Mouse (Mus musculus): ENCODE data around the gene Vps52. TPM values are rescaled to one million over a fixed set of nuclear protein-coding genes. Genes with fewer than 3 reads are reported as not detected.
A peak's percentile ranks its signal among the peaks of the same experiment; 100 is the strongest.
"Not testable (repeated sequence)": the region's sequence is repeated elsewhere in the genome, so short reads cannot be mapped to it uniquely, and the experiment has no call there.

The Vps52 gene
- total RNA-seq, 1 experiment from 2014 or later: 18.1 TPM

DNA sequence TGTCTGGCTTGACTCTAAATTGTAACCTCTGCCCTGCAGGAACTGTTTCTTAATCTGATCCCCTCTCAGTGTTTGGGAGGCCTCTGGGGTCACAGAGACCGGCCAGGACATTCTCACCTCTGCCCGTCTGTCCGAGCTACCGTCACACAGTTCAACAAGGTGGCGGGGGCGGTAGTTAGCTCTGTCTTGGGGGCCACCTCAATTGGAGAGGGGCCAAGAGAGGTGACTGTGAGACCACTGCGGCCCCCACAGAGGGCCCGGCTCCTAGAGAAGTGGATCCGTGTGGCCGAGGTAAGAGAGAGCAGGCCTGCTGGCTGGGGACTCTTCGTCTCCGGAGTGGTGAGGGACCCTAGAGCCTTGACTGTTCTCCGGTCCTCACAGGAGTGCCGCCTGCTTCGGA lies 22.6 kb upstream of the Vps52 start:
- ATAC-seq (replicated peaks in 1 of 2; ENCODE audit: insufficient read depth in 1 of 2, low FRiP score in 2 of 2, low TSS enrichment in 1 of 2, low read depth in 1 of 2, poor library complexity in 2 of 2, severe bottlenecking in 2 of 2): no peak

DNA sequence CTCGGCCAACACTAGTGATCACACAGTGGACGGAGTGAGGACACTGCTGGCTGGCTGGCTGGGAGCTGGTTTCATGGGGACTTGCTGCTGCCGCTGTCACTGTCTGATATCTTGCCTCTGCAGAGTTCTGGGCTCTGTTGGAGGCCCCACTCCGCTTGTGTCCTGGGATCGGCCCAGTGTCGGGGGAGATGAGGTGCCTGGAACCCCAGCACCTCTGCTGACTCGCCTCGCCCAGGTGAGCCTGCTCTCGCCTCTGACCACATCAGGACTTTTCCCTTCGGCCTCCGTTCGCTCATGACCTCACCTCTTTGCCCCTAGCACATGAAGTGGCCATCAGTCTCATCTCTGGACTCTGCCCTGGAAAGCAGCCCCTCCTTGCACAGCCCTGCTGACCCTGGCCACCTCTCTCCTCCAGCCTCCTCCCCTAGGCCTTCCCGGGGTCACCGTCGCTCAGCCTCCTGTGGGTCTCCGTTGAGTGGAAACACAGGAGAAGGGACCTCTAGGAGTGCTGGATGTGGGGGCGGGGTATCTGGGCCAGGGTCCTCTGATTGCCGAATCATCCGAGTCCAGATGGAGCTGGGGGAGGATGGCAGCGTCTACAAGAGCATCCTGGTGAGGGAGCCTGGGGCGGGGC lies 20.1 kb upstream of the Vps52 start:
- ATAC-seq (replicated peaks in 1 of 2; ENCODE audit: insufficient read depth in 1 of 2, low FRiP score in 2 of 2, low TSS enrichment in 1 of 2, low read depth in 1 of 2, poor library complexity in 2 of 2, severe bottlenecking in 2 of 2): no peak

DNA sequence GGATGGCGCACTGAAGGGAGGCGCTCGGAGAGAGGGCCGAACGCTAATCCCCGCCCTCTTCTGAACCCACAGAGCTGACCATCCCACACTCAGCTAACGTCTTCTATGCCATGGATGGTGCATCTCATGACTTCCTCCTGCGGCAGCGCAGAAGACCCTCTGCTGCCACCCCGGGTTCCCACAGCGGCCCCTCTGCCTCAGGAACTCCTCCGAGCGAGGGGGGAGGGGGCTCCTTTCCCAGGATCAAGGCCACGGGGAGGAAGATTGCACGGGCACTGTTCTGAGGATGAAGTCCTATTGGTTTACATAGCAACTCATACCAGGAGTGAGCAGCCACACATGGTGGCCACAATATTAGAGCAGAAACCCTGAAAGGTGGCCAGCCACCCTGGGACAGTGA lies 18.6 kb upstream of the Vps52 start:
- no peak for ATAC-seq (replicated peaks in 1 of 2; ENCODE audit: insufficient read depth in 1 of 2, low FRiP score in 2 of 2, low TSS enrichment in 1 of 2, low read depth in 1 of 2, poor library complexity in 2 of 2, severe bottlenecking in 2 of 2)

- ATAC-seq (replicated peaks in 1 of 2; ENCODE audit: insufficient read depth in 1 of 2, low FRiP score in 2 of 2, low TSS enrichment in 1 of 2, low read depth in 1 of 2, poor library complexity in 2 of 2, severe bottlenecking in 2 of 2): no peak
Observed at GRCm38 (mm10) chr17:33938783-33939182, 16.8 kb upstream of the Vps52 start.

- ATAC-seq (replicated peaks in 1 of 2; ENCODE audit: insufficient read depth in 1 of 2, low FRiP score in 2 of 2, low TSS enrichment in 1 of 2, low read depth in 1 of 2, poor library complexity in 2 of 2, severe bottlenecking in 2 of 2): peak; percentile 87 to 88
Observed at GRCm38 (mm10) chr17:33940206-33940805, 15.3 kb upstream of the Vps52 start, which contains the start of the genes Pfdn6 and Wdr46. Gene Pfdn6 (minus strand): TSS chr17:33940343. Gene Wdr46 (plus strand): TSS chr17:33940660.

DNA sequence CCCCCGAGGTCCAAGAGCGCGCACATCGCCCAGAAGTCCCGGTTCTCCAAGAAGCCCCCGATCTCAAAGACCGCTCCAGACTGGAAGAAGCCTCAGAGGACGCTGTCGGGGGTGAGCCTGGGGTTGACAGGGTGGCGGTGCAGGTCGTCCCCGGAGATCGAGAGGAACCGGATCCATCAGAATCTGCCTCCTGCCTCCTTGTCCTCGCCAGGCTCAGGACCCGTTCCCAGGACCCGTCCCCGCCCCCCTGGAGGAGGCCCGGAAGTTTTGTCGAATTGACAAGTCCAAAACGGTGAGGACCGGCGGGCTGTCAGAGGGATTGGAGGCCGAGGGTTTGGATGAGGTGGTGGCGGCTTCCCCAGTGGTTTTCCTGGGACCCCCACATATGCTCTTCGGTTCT lies 14.6 kb upstream of the Vps52 start:
- ATAC-seq (replicated peaks in 1 of 2; ENCODE audit: insufficient read depth in 1 of 2, low FRiP score in 2 of 2, low TSS enrichment in 1 of 2, low read depth in 1 of 2, poor library complexity in 2 of 2, severe bottlenecking in 2 of 2): peak in 1 of 2 experiments; percentile 23; a peak in 1 of 4 replicates

GRCm38 (mm10) chr17:33941381-33941780 lies 14.2 kb upstream of the Vps52 start:
- no peak for ATAC-seq (replicated peaks in 1 of 2; ENCODE audit: insufficient read depth in 1 of 2, low FRiP score in 2 of 2, low TSS enrichment in 1 of 2, low read depth in 1 of 2, poor library complexity in 2 of 2, severe bottlenecking in 2 of 2)

GRCm38 (mm10) chr17:33943454-33943853 lies 12.2 kb upstream of the Vps52 start:
- no peak for ATAC-seq (replicated peaks in 1 of 2; ENCODE audit: insufficient read depth in 1 of 2, low FRiP score in 2 of 2, low TSS enrichment in 1 of 2, low read depth in 1 of 2, poor library complexity in 2 of 2, severe bottlenecking in 2 of 2)

DNA sequence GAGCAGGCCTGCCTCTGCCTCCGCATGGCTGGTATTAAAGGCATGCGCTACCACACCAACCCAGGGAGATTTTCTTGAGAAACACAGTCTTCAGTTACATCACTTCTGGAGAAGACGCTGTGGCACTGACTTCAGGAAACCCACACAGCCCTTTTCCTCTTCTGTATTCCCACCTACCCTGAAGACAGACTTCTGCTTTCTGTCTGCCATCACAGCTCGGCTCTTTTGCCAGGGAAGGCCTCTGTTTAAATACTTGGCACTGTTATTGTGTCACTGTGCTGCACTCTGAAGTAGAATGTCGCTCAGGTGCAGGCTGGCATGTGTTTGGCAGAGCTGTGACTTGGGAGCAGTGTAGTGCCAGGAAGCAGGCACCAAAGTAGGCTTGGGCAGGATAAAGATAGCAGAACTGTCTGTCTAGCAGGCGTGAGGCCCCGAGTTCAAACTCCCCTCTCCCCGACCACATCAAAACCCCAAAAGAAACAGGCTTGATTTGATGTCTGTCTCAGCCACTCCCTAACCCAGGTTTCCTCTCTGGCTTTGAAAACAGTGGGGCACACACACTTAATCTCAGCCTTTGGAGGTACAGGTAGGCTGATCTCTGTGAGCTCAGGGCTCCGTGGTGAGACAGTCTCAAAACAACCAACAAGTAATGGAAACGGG lies 8.1 kb upstream of the Vps52 start:
- ATAC-seq (replicated peaks in 1 of 2; ENCODE audit: insufficient read depth in 1 of 2, low FRiP score in 2 of 2, low TSS enrichment in 1 of 2, low read depth in 1 of 2, poor library complexity in 2 of 2, severe bottlenecking in 2 of 2): peak; percentile 54

- no peak for ATAC-seq (replicated peaks in 1 of 2; ENCODE audit: insufficient read depth in 1 of 2, low FRiP score in 2 of 2, low TSS enrichment in 1 of 2, low read depth in 1 of 2, poor library complexity in 2 of 2, severe bottlenecking in 2 of 2)
Observed at GRCm38 (mm10) chr17:33948090-33948904, 7.3 kb upstream of the Vps52 start.

GRCm38 (mm10) chr17:33948905-33949537 lies 6.6 kb upstream of the Vps52 start:
- no peak for ATAC-seq (replicated peaks in 1 of 2; ENCODE audit: insufficient read depth in 1 of 2, low FRiP score in 2 of 2, low TSS enrichment in 1 of 2, low read depth in 1 of 2, poor library complexity in 2 of 2, severe bottlenecking in 2 of 2)

- no peak for ATAC-seq (replicated peaks in 1 of 2; ENCODE audit: insufficient read depth in 1 of 2, low FRiP score in 2 of 2, low TSS enrichment in 1 of 2, low read depth in 1 of 2, poor library complexity in 2 of 2, severe bottlenecking in 2 of 2)
Observed at GRCm38 (mm10) chr17:33950131-33950625, 5.4 kb upstream of the Vps52 start.

DNA sequence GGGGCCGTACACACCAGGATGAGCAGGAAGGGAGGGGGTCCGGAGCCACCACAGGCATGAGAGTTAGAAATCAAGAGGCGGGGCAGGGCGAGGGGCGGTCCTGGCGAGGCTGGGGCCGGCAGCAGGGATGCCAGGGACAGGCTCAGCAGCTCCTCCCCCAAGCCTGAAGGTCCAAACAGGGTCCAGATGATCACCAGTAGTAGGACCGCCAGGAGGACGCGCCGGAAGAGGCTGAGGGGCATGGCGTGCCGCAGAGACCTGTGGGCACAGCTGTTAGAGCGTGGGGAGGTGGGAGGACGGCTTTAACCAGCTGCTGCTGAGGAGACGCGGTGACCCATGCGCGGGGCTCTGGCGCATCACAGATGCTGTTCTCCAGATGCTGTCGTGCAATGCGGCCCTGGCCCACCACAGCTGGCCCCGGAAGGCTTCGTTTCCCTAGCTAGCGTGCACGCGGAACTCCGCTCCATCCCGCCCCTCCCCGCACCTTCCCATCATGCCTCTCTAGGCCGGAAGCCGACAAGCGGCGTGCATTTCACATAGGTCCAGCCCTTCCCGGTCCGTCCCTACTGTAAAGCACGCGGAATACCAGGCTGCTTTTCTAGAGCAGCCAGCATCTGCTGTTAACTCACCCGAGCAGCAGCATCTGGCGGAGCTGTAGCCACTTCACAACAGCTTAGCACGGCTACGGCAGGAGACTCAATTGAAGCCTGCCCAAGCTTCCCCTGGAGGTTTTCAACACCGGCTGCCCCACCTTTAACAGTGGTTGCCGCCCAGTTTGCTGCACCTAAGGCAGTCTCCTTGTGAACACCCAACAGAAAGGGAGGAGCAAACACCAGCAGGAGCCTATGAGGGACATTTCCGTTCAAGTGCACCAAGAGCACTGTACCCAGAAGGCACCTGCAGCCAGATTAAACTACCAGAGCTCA lies 4.3 kb upstream of the Vps52 start, which contains the start of gene B3galt4:
Gene B3galt4 (minus strand): TSS at position 468 of the 926 bp plus-strand sequence.
- peak; percentile 35 to 55 for ATAC-seq (replicated peaks in 1 of 2; ENCODE audit: insufficient read depth in 1 of 2, low FRiP score in 2 of 2, low TSS enrichment in 1 of 2, low read depth in 1 of 2, poor library complexity in 2 of 2, severe bottlenecking in 2 of 2)

GRCm38 (mm10) chr17:33952015-33952414 lies 3.6 kb upstream of the Vps52 start:
- not testable (repeated sequence) for ATAC-seq (replicated peaks in 1 of 2; ENCODE audit: insufficient read depth in 1 of 2, low FRiP score in 2 of 2, low TSS enrichment in 1 of 2, low read depth in 1 of 2, poor library complexity in 2 of 2, severe bottlenecking in 2 of 2)

- ATAC-seq (replicated peaks in 1 of 2; ENCODE audit: insufficient read depth in 1 of 2, low FRiP score in 2 of 2, low TSS enrichment in 1 of 2, low read depth in 1 of 2, poor library complexity in 2 of 2, severe bottlenecking in 2 of 2): no peak
Observed at GRCm38 (mm10) chr17:33952879-33953278, 2.7 kb upstream of the Vps52 start.

DNA sequence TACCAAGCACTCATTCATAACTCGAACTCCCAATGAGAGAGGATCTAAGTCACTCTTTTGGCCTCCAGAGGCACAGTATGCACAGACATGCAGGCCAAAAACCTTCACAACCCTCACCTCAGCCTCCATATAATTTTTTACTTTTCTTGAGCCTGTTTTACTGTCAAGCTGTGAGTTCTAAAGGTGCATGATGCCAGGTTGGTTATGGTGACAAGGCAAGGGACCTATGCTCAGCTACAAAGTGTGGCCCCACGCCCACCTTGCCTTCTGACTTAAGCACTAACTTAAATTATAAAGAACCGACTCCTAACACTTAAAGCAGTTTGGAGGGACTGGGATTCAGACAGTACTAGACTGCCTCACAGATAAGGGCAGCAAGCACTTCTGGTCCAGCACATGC lies 2.3 kb upstream of the Vps52 start:
- no peak for ATAC-seq (replicated peaks in 1 of 2; ENCODE audit: insufficient read depth in 1 of 2, low FRiP score in 2 of 2, low TSS enrichment in 1 of 2, low read depth in 1 of 2, poor library complexity in 2 of 2, severe bottlenecking in 2 of 2)

All from hematopoietic stem cell, adult 5-6 weeks (primary cell).